Mouse (Mus musculus): ENCODE data around the gene Mpg. TPM values are rescaled to one million over a fixed set of nuclear protein-coding genes. Genes with fewer than 3 reads are reported as not detected.
A peak's percentile ranks its signal among the peaks of the same experiment; 100 is the strongest.
"Not testable (repeated sequence)": the region's sequence is repeated elsewhere in the genome, so short reads cannot be mapped to it uniquely, and the experiment has no call there.

Gene Mpg
- polyA plus RNA-seq, 1 experiment from 2014 or later = 38.1 TPM

GRCm38 (mm10) chr11:32199230-32199629, 27.1 kb upstream of the Mpg start:
- Histone ChIP-seq H3K36me3 (ENCODE audit: control insufficient read depth, insufficient read depth) (no peaks in the 10 kb centered on the region), H3K9ac (replicated peaks; ENCODE audit: low read depth, low read length) (no peak overlapping the region), H3K4me1 (replicated peaks; ENCODE audit: control insufficient read depth, insufficient read depth, low read length) (no peaks in the 10 kb centered on the region), H3K27ac (ENCODE audit: low read length) (no peak overlapping the region), H3K4me3 (replicated peaks; ENCODE audit: low read length) (no peak overlapping the region), H3K9me3 (ENCODE audit: control insufficient read depth, low read length) (no peaks in the 10 kb centered on the region), H3K4me2 (ENCODE audit: low read length) (no peak overlapping the region), H3K27me3 (replicated peaks; ENCODE audit: control insufficient read depth, insufficient read depth, low read length) (no peaks in the 10 kb centered on the region; the same call in 1 of the 2 replicates)
- no peak for ATAC-seq
- 42% methylated on average over 6 of the region's 6 CpGs for WGBS

GRCm38 (mm10) chr11:32200075-32200601, 26.2 kb upstream of the Mpg start, which contains the start of gene Il9r:
Gene Il9r, minus strand, starts transcription at chr11:32200279.
- H3K27me3 ChIP-seq (replicated peaks; ENCODE audit: control insufficient read depth, insufficient read depth, low read length) = no peaks in the 10 kb centered on the region; the same call in 1 of the 2 replicates
- H3K9me3 ChIP-seq (ENCODE audit: control insufficient read depth, low read length) = no peaks in the 10 kb centered on the region
- H3K4me1 ChIP-seq (replicated peaks; ENCODE audit: control insufficient read depth, insufficient read depth, low read length) = 0 out of 2 replicates have a peak, but pooled peaks cover 5% of the 10 kb centered on the region
- no peak within 1 kb of the TSS for H3K9ac ChIP-seq (replicated peaks; ENCODE audit: low read depth, low read length)
- H3K36me3 ChIP-seq (ENCODE audit: control insufficient read depth, insufficient read depth) = no peaks in the 10 kb centered on the region
- H3K4me2 ChIP-seq (ENCODE audit: low read length) = no peak within 1 kb of the TSS
- 84% methylated on average over 10 of the region's 10 CpGs for WGBS
- no peak within 1 kb of the TSS for H3K27ac ChIP-seq (ENCODE audit: low read length)
- no peak within 1 kb of the TSS for H3K4me3 ChIP-seq (replicated peaks; ENCODE audit: low read length)
- no peak for ATAC-seq

- not testable (repeated sequence) for H3K4me2 ChIP-seq (ENCODE audit: low read length); H3K27ac ChIP-seq (ENCODE audit: low read length); H3K36me3 ChIP-seq (ENCODE audit: control insufficient read depth, insufficient read depth); ATAC-seq; H3K27me3 ChIP-seq (replicated peaks; ENCODE audit: control insufficient read depth, insufficient read depth, low read length); H3K9me3 ChIP-seq (ENCODE audit: control insufficient read depth, low read length); H3K4me1 ChIP-seq (replicated peaks; ENCODE audit: control insufficient read depth, insufficient read depth, low read length); H3K9ac ChIP-seq (replicated peaks; ENCODE audit: low read depth, low read length); H3K4me3 ChIP-seq (replicated peaks; ENCODE audit: low read length)
- WGBS = 70% methylated on average over 1 of the region's 1 CpGs
These were observed 25.3 kb upstream of the Mpg start for GRCm38 (mm10) chr11:32200992-32201391.

GRCm38 (mm10) chr11:32201922-32202685, 24.2 kb upstream of the Mpg start:
- WGBS = 84% methylated on average over 11 of the region's 11 CpGs
- ATAC-seq = no peak

GRCm38 (mm10) chr11:32205058-32205873, 21.0 kb upstream of the Mpg start, which contains the start of gene Snrnp25:
Gene Snrnp25, plus strand, starts transcription at chr11:32205415.
- Histone ChIP-seq H3K27ac (ENCODE audit: low read length) (no peak within 1 kb of the TSS), H3K4me1 (replicated peaks; ENCODE audit: control insufficient read depth, insufficient read depth, low read length) (peaks cover 9% of the 10 kb centered on the region), H3K27me3 (replicated peaks; ENCODE audit: control insufficient read depth, insufficient read depth, low read length) (no peaks in the 10 kb centered on the region; the same call in 1 of the 2 replicates), H3K9me3 (ENCODE audit: control insufficient read depth, low read length) (no peaks in the 10 kb centered on the region), H3K36me3 (ENCODE audit: control insufficient read depth, insufficient read depth) (no peaks in the 10 kb centered on the region), H3K9ac (replicated peaks; ENCODE audit: low read depth, low read length) (peak within 1 kb of the TSS; percentile 69), H3K4me2 (ENCODE audit: low read length) (peak within 1 kb of the TSS; percentile 77), H3K4me3 (replicated peaks; ENCODE audit: low read length) (peak within 1 kb of the TSS; percentile 63)
- WGBS = under 1% methylated on average over 52 of the region's 52 CpGs
- ATAC-seq = peak; percentile 100

More at GRCm38 (mm10) chr11:32201922-32202685, 24.2 kb upstream of the Mpg start:
- no peak overlapping the region for H3K4me3 ChIP-seq (replicated peaks; ENCODE audit: low read length)
- no peak overlapping the region for H3K4me2 ChIP-seq (ENCODE audit: low read length)
- no peak overlapping the region for H3K9ac ChIP-seq (replicated peaks; ENCODE audit: low read depth, low read length)
- H3K4me1 ChIP-seq (replicated peaks; ENCODE audit: control insufficient read depth, insufficient read depth, low read length) = peaks cover 9% of the 10 kb centered on the region
- H3K36me3 ChIP-seq (ENCODE audit: control insufficient read depth, insufficient read depth) = no peaks in the 10 kb centered on the region
- no peak overlapping the region for H3K27ac ChIP-seq (ENCODE audit: low read length)
- no peaks in the 10 kb centered on the region; the same call in 1 of the 2 replicates for H3K27me3 ChIP-seq (replicated peaks; ENCODE audit: control insufficient read depth, insufficient read depth, low read length)
- H3K9me3 ChIP-seq (ENCODE audit: control insufficient read depth, low read length) = no peaks in the 10 kb centered on the region

- Histone ChIP-seq H3K27ac (ENCODE audit: low read length) (no peak overlapping the region), H3K4me1 (replicated peaks; ENCODE audit: control insufficient read depth, insufficient read depth, low read length) (peaks cover 4% of the 10 kb centered on the region), H3K9ac (replicated peaks; ENCODE audit: low read depth, low read length) (no peak overlapping the region), H3K9me3 (ENCODE audit: control insufficient read depth, low read length) (no peaks in the 10 kb centered on the region), H3K27me3 (replicated peaks; ENCODE audit: control insufficient read depth, insufficient read depth, low read length) (no peaks in the 10 kb centered on the region), H3K4me3 (replicated peaks; ENCODE audit: low read length) (no peak overlapping the region), H3K4me2 (ENCODE audit: low read length) (no peak overlapping the region), H3K36me3 (ENCODE audit: control insufficient read depth, insufficient read depth) (no peaks in the 10 kb centered on the region)
- 92% methylated on average over 9 of the region's 9 CpGs for WGBS
- ATAC-seq = no peak
These were observed 15.7 kb upstream of the Mpg start for GRCm38 (mm10) chr11:32210623-32211022.

GRCm38 (mm10) chr11:32215372-32216162, 10.7 kb upstream of the Mpg start:
- H3K4me3 ChIP-seq (replicated peaks; ENCODE audit: low read length) = no peak overlapping the region
- ATAC-seq = no peak
- 93% methylated on average over 18 of the region's 18 CpGs for WGBS
- H3K9ac ChIP-seq (replicated peaks; ENCODE audit: low read depth, low read length) = no peak overlapping the region
- H3K4me1 ChIP-seq (replicated peaks; ENCODE audit: control insufficient read depth, insufficient read depth, low read length) = peaks cover 6% of the 10 kb centered on the region; the same call in 1 of the 2 replicates
- H3K27me3 ChIP-seq (replicated peaks; ENCODE audit: control insufficient read depth, insufficient read depth, low read length) = peaks cover 1% of the 10 kb centered on the region; the same call in 1 of the 2 replicates
- H3K4me2 ChIP-seq (ENCODE audit: low read length) = no peak overlapping the region
- H3K27ac ChIP-seq (ENCODE audit: low read length) = no peak overlapping the region
- H3K9me3 ChIP-seq (ENCODE audit: control insufficient read depth, low read length) = no peaks in the 10 kb centered on the region
- H3K36me3 ChIP-seq (ENCODE audit: control insufficient read depth, insufficient read depth) = no peaks in the 10 kb centered on the region

- no peak overlapping the region for H3K4me3 ChIP-seq (replicated peaks; ENCODE audit: low read length)
- no peak overlapping the region for H3K9ac ChIP-seq (replicated peaks; ENCODE audit: low read depth, low read length)
- no peak overlapping the region for H3K4me2 ChIP-seq (ENCODE audit: low read length)
- peaks cover 7% of the 10 kb centered on the region for H3K27me3 ChIP-seq (replicated peaks; ENCODE audit: control insufficient read depth, insufficient read depth, low read length)
- H3K4me1 ChIP-seq (replicated peaks; ENCODE audit: control insufficient read depth, insufficient read depth, low read length) = peaks cover 14% of the 10 kb centered on the region
- peak; percentile 62 for ATAC-seq
- no peaks in the 10 kb centered on the region for H3K36me3 ChIP-seq (ENCODE audit: control insufficient read depth, insufficient read depth)
- H3K27ac ChIP-seq (ENCODE audit: low read length) = no peak overlapping the region
- 17% methylated on average over 8 of the region's 8 CpGs for WGBS
- H3K9me3 ChIP-seq (ENCODE audit: control insufficient read depth, low read length) = no peaks in the 10 kb centered on the region
These were observed 9.5 kb upstream of the Mpg start for GRCm38 (mm10) chr11:32216851-32217250.

Measured in forebrain, embryonic 16.5 days (tissue).